Mouse (Mus musculus) lung, embryonic 16.5 days (tissue): ENCODE measurements around the gene Glce. TPM values are rescaled to one million over a fixed set of nuclear protein-coding genes. Genes with fewer than 3 reads are reported as not detected.

Experiments used
- ATAC-seq: fragments of 200-750 bp; cut with Nextera tagmentation; 2 replicates; pipeline ENCODE4 v1.8.0; 2017; ENCODE audit warnings: low read depth, mild to moderate bottlenecking, moderate library complexity
- H3K27ac ChIP-seq: fragments of 300-500 bp; sonication (generic); 2 replicates; pipeline ENCODE4 v1.5.1; 2014; ENCODE audit warnings: mild to moderate bottlenecking, control low read depth, low read length
- H3K27me3 ChIP-seq: fragments of 300-500 bp; sonication (generic); 2 replicates; pipeline ENCODE4 v1.6.1; 2014; ENCODE audit warnings: low read depth, low read length, mixed read lengths; ENCODE audit not compliant: control insufficient read depth, insufficient read depth
- H3K36me3 ChIP-seq: fragments of 300-500 bp; sonication (generic); 2 replicates; pipeline ENCODE4 v1.6.1; 2014; ENCODE audit warnings: low read length; ENCODE audit not compliant: control insufficient read depth, insufficient read depth
- H3K4me1 ChIP-seq: fragments of 300-500 bp; sonication (generic); replicated peaks from 2 replicates; pipeline ENCODE4 v1.6.1; 2014; ENCODE audit warnings: low read length, mixed read lengths; ENCODE audit not compliant: control insufficient read depth, insufficient read depth
- H3K4me2 ChIP-seq: fragments of 300-500 bp; sonication (generic); 2 replicates; pipeline ENCODE4 v1.6.1; 2014; ENCODE audit warnings: low read depth, low read length, control low read depth
- H3K4me3 ChIP-seq: fragments of 300-500 bp; sonication (generic); 2 replicates; pipeline ENCODE4 v1.5.1; 2014; ENCODE audit warnings: mild to moderate bottlenecking, low read length, control low read depth
- H3K9ac ChIP-seq: fragments of 300-500 bp; sonication (generic); 2 replicates; pipeline ENCODE4 v1.6.1; 2014; ENCODE audit warnings: low read length, control low read depth
- H3K9me3 ChIP-seq: fragments of 300-500 bp; sonication (generic); 2 replicates; pipeline ENCODE4 v1.6.1; 2016; ENCODE audit warnings: low read length; ENCODE audit not compliant: control insufficient read depth
- WGBS: fragments of 180-500 bp; shearing (Covaris S2); extraction: QIAGEN DNeasy Blood & Tissue Kit; methylation state at CpG from one replicate; pipeline ENCODE4 v1.1.7; 2014; 5-methylcytosine and 5-hydroxymethylcytosine counted together
- polyA plus RNA-seq: library from polyadenylated mRNA; unstranded; fragments of >200 nt; fragmentation: Nextera tagmentation; extraction: Ambion mirVana; gene quantifications from 2 replicates; pipeline ENCODE4 v1.2.1, GENCODE M21; 2015

The Glce gene
- polyA plus RNA-seq, 1 experiment from 2014 or later = 20.7 TPM

GRCm38 (mm10) chr9:62091604-62092003 lies 30.9 kb downstream of the Glce start:
- no peak overlapping the region for H3K27ac ChIP-seq
- H3K36me3 ChIP-seq = no peaks in the 10 kb centered on the region
- H3K4me1 ChIP-seq = no peaks in the 10 kb centered on the region
- H3K9ac ChIP-seq = no peak overlapping the region
- no peaks in the 10 kb centered on the region for H3K27me3 ChIP-seq
- 69% methylated on average over 5 of the region's 5 CpGs for WGBS
- H3K4me3 ChIP-seq = no peak overlapping the region
- H3K4me2 ChIP-seq = no peak overlapping the region
- H3K9me3 ChIP-seq = no peaks in the 10 kb centered on the region
- ATAC-seq = no peak; the same call in 1 of the 2 replicates

- H3K36me3 ChIP-seq = no peaks in the 10 kb centered on the region
- no peaks in the 10 kb centered on the region for H3K4me1 ChIP-seq
- ATAC-seq = no peak
- no peak overlapping the region for H3K4me2 ChIP-seq
- H3K27me3 ChIP-seq = no peaks in the 10 kb centered on the region
- H3K4me3 ChIP-seq = no peak overlapping the region
- H3K27ac ChIP-seq = no peak overlapping the region
- H3K9ac ChIP-seq = no peak overlapping the region
- 88% methylated on average over 2 of the region's 2 CpGs for WGBS
- no peaks in the 10 kb centered on the region for H3K9me3 ChIP-seq
Observed at GRCm38 (mm10) chr9:62085548-62085947, 36.9 kb downstream of the Glce start.

GRCm38 (mm10) chr9:62084896-62085295 lies 37.6 kb downstream of the Glce start:
- Histone ChIP-seq H3K4me2 (no peak overlapping the region), H3K9me3 (no peaks in the 10 kb centered on the region), H3K4me3 (no peak overlapping the region), H3K4me1 (no peaks in the 10 kb centered on the region), H3K27ac (no peak overlapping the region), H3K27me3 (no peaks in the 10 kb centered on the region), H3K36me3 (no peaks in the 10 kb centered on the region), H3K9ac (no peak overlapping the region)
- no peak for ATAC-seq
- 94% methylated on average over 4 of the region's 4 CpGs for WGBS

- Histone ChIP-seq H3K4me1 (no peaks in the 10 kb centered on the region), H3K36me3 (no peaks in the 10 kb centered on the region), H3K27me3 (no peaks in the 10 kb centered on the region), H3K9ac (no peak overlapping the region), H3K4me3 (no peak overlapping the region), H3K4me2 (no peak overlapping the region), H3K27ac (no peak overlapping the region), H3K9me3 (no peaks in the 10 kb centered on the region)
- no peak for ATAC-seq
- WGBS = 17% methylated on average over 2 of the region's 2 CpGs
Observed at GRCm38 (mm10) chr9:62082986-62083385, 39.5 kb downstream of the Glce start.

- Histone ChIP-seq H3K9ac (no peak overlapping the region), H3K27me3 (no peaks in the 10 kb centered on the region), H3K4me2 (no peak overlapping the region), H3K4me3 (no peak overlapping the region), H3K4me1 (no peaks in the 10 kb centered on the region), H3K9me3 (no peaks in the 10 kb centered on the region), H3K27ac (no peak overlapping the region), H3K36me3 (no peaks in the 10 kb centered on the region)
- WGBS = 72% methylated on average over 3 of the region's 3 CpGs
- no peak for ATAC-seq
Observed at GRCm38 (mm10) chr9:62081542-62081941, 40.9 kb downstream of the Glce start.

DNA sequence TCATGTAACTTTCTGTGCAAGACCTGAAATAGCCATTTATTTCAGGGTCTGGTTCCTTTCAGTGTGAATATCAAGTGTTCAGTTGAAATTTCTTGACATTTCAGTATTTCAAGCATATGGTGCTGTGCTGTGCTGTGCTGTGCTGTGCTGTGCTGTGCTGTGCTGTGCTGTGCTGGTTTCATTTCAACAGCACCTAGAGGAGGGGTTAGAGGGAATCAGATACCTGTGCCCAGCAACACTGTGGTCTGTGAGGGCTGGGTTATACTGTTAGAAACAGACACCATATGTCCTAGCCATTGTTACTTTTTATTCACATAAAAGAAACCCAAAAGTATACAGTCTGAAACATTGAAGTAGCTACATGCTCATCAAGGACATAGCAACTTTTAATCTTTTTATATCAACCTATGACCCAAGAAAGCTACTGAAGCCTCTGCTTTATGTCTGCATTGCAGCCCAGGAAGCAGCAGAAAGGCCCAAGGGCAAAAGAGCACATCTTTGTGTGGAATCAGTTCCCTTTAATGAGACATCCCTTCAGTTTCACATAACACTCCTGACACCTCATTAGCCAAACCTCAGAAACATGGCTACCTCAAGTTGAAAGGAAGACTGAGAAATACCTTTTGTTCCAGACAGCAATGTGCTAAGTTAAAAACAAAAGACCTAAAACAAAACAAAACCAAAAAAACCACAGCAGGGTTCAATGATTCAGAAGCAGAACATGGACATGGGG lies 42.3 kb downstream of the Glce start:
- ATAC-seq = no peak
- no peaks in the 10 kb centered on the region for H3K27me3 ChIP-seq
- no peaks in the 10 kb centered on the region for H3K36me3 ChIP-seq
- H3K4me1 ChIP-seq = no peaks in the 10 kb centered on the region
- no peak overlapping the region for H3K27ac ChIP-seq
- no peak overlapping the region for H3K9ac ChIP-seq
- no peaks in the 10 kb centered on the region for H3K9me3 ChIP-seq
- H3K4me2 ChIP-seq = no peak overlapping the region
- H3K4me3 ChIP-seq = no peak overlapping the region

DNA sequence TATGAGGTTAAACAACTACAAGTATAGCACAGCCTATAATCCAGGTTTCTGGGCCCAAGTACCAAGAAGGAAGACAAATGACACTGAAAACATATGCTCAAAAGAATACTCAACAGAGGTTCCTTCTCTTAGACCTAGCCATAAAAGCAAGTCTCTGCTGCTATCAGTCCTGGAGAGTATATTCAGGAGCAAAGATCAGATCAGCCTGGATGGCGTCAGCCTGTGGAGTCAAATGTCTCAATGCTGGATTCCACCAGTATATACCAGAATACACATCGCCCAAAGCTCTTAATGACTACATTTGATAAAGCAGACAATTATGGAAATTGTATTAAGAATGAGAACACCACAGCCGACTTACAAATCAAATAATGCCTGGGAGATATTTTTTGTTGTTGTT lies 60.2 kb downstream of the Glce start:
- Histone ChIP-seq H3K27ac (no peak overlapping the region), H3K36me3 (no peaks in the 10 kb centered on the region), H3K4me3 (no peak overlapping the region), H3K9me3 (no peaks in the 10 kb centered on the region), H3K9ac (no peak overlapping the region), H3K27me3 (no peaks in the 10 kb centered on the region), H3K4me1 (no peaks in the 10 kb centered on the region), H3K4me2 (no peak overlapping the region)
- 87% methylated on average over 3 of the region's 3 CpGs for WGBS
- ATAC-seq = no peak

DNA sequence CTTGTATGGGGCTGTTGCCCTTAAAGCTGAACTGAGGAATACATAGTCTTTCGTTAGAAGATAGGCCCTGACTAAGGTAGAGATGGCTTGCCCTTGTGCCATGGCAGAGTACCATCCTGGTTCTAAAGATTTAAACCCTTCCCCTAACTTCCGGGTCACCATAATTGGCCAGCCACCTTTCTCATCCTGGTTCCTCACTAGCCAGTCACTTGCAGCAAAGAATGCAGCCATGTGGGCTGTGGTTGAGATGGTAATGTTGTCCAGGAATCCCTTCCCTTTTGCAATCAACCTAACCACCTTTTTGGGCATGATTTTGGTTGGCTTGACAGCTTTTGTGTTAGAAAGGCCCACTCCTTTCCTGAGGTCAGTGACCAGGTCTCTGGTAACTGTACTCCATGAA lies 62.0 kb downstream of the Glce start:
- Histone ChIP-seq H3K4me3 (no peak overlapping the region), H3K36me3 (no peaks in the 10 kb centered on the region), H3K9me3 (no peaks in the 10 kb centered on the region), H3K27ac (no peak overlapping the region), H3K4me2 (no peak overlapping the region), H3K27me3 (no peaks in the 10 kb centered on the region), H3K9ac (no peak overlapping the region), H3K4me1 (no peaks in the 10 kb centered on the region)
- 98% methylated on average over 2 of the region's 2 CpGs for WGBS
- ATAC-seq = no peak

DNA sequence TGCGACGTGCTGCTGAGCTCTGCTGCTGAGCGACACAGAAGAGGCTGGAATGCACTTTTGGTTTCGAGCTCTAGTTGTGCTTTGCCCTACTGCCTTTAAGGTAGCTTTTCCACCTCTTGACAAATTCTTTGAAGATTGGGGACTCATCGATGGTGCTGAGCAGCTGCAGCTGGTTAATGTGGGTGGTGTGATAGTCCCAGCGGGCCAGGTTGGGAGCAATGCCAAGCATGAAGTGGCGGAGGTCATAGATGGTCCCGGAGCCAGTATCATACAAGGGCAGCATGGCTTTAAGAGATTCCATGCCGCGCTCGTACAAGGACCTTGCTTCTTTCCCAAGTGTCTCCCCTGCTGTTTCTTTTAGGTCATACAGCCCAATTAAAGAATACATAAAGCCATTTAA lies 62.5 kb downstream of the Glce start:
- no peak for ATAC-seq
- no peak overlapping the region for H3K27ac ChIP-seq
- no peak overlapping the region for H3K9ac ChIP-seq
- no peaks in the 10 kb centered on the region for H3K36me3 ChIP-seq
- no peaks in the 10 kb centered on the region for H3K4me1 ChIP-seq
- WGBS = 74% methylated on average over 11 of the region's 11 CpGs
- no peaks in the 10 kb centered on the region for H3K27me3 ChIP-seq
- no peaks in the 10 kb centered on the region for H3K9me3 ChIP-seq
- no peak overlapping the region for H3K4me2 ChIP-seq
- no peak overlapping the region for H3K4me3 ChIP-seq
